Mouse (Mus musculus): ENCODE data around the gene Tmie. TPM values are rescaled to one million over a fixed set of nuclear protein-coding genes. Genes with fewer than 3 reads are reported as not detected.

Gene Tmie
- polyA plus RNA-seq, 1 experiment from 2014 or later: 0.11 TPM

GRCm38 (mm10) chr9:110879191-110879920 lies 557 bp downstream of the Tmie start, which contains the start of gene Als2cl:
Gene Als2cl (plus strand): TSS chr9:110879870.
- Histone ChIP-seq H3K9me3 (replicated peaks) (no peaks in the 10 kb centered on the region), H3K27ac (replicated peaks) (no peak within 1 kb of the TSS), H3K4me3 (peak within 1 kb of the TSS; percentile 64), H3K36me3 (no peaks in the 10 kb centered on the region), H3K27me3 (ENCODE audit: low read depth, poor library complexity, severe bottlenecking) (peaks cover 77% of the 10 kb centered on the region), H3K4me1 (peaks cover 28% of the 10 kb centered on the region)
- 13% methylated on average over 12 of the region's 12 CpGs for WGBS
- DNase-seq (ENCODE audit: low spot score): no peak

GRCm38 (mm10) chr9:110877888-110878287 lies 2.0 kb downstream of the Tmie start:
- Histone ChIP-seq H3K27me3 (ENCODE audit: low read depth, poor library complexity, severe bottlenecking) (peaks cover 92% of the 10 kb centered on the region), H3K4me1 (peaks cover 39% of the 10 kb centered on the region), H3K4me3 (no peak overlapping the region), H3K27ac (replicated peaks) (no peak overlapping the region), H3K36me3 (no peaks in the 10 kb centered on the region), H3K9me3 (replicated peaks) (no peaks in the 10 kb centered on the region)
- WGBS: 90% methylated on average over 5 of the region's 5 CpGs
- no peak for DNase-seq (ENCODE audit: low spot score)

GRCm38 (mm10) chr9:110877353-110877752 lies 2.6 kb downstream of the Tmie start:
- no peak for DNase-seq (ENCODE audit: low spot score)
- WGBS: 100% methylated on average over 1 of the region's 1 CpGs
- no peak overlapping the region for H3K27ac ChIP-seq (replicated peaks)
- no peaks in the 10 kb centered on the region for H3K9me3 ChIP-seq (replicated peaks)
- peaks cover 42% of the 10 kb centered on the region for H3K4me1 ChIP-seq
- peaks cover 94% of the 10 kb centered on the region for H3K27me3 ChIP-seq (ENCODE audit: low read depth, poor library complexity, severe bottlenecking)
- H3K4me3 ChIP-seq: no peak overlapping the region
- H3K36me3 ChIP-seq: no peaks in the 10 kb centered on the region

- Histone ChIP-seq H3K27me3 (ENCODE audit: low read depth, poor library complexity, severe bottlenecking) (peaks cover 87% of the 10 kb centered on the region), H3K27ac (replicated peaks) (peak overlapping the region; percentile 52), H3K4me3 (peak overlapping the region; percentile 2; the same call in 1 of the 2 replicates), H3K4me1 (peaks cover 37% of the 10 kb centered on the region), H3K9me3 (replicated peaks) (no peaks in the 10 kb centered on the region), H3K36me3 (no peaks in the 10 kb centered on the region)
- DNase-seq (ENCODE audit: low spot score): peak; percentile 50
- WGBS: 21% methylated on average over 4 of the region's 6 CpGs
These were observed 4.6 kb downstream of the Tmie start for GRCm38 (mm10) chr9:110875288-110875695.

GRCm38 (mm10) chr9:110874660-110875191 lies 5.2 kb downstream of the Tmie start:
- Histone ChIP-seq H3K36me3 (no peaks in the 10 kb centered on the region), H3K9me3 (replicated peaks) (no peaks in the 10 kb centered on the region), H3K27ac (replicated peaks) (peak overlapping the region; percentile 52), H3K27me3 (ENCODE audit: low read depth, poor library complexity, severe bottlenecking) (peaks cover 85% of the 10 kb centered on the region), H3K4me3 (0 out of 2 replicates have a peak overlapping the region, but pooled peaks have one; percentile 48), H3K4me1 (peaks cover 31% of the 10 kb centered on the region)
- 17% methylated on average over 3 of the region's 3 CpGs for WGBS
- no peak for DNase-seq (ENCODE audit: low spot score)

GRCm38 (mm10) chr9:110873681-110874659 lies 5.9 kb downstream of the Tmie start:
- DNase-seq (ENCODE audit: low spot score): peak; percentile 35
- no peaks in the 10 kb centered on the region for H3K36me3 ChIP-seq
- H3K27ac ChIP-seq (replicated peaks): peak overlapping the region; percentile 52
- peaks cover 77% of the 10 kb centered on the region for H3K27me3 ChIP-seq (ENCODE audit: low read depth, poor library complexity, severe bottlenecking)
- H3K9me3 ChIP-seq (replicated peaks): no peaks in the 10 kb centered on the region
- 7% methylated on average over 40 of the region's 40 CpGs for WGBS
- peak overlapping the region; percentile 48 for H3K4me3 ChIP-seq
- H3K4me1 ChIP-seq: peaks cover 28% of the 10 kb centered on the region

GRCm38 (mm10) chr9:110871030-110871429 lies 8.9 kb downstream of the Tmie start:
- peaks cover 53% of the 10 kb centered on the region for H3K27me3 ChIP-seq (ENCODE audit: low read depth, poor library complexity, severe bottlenecking)
- H3K36me3 ChIP-seq: no peaks in the 10 kb centered on the region
- peaks cover 28% of the 10 kb centered on the region for H3K4me1 ChIP-seq
- no peak overlapping the region for H3K4me3 ChIP-seq
- H3K27ac ChIP-seq (replicated peaks): no peak overlapping the region
- H3K9me3 ChIP-seq (replicated peaks): no peaks in the 10 kb centered on the region
- DNase-seq (ENCODE audit: low spot score): peak; percentile 58
- WGBS: 25% methylated on average over 7 of the region's 7 CpGs

- H3K9me3 ChIP-seq (replicated peaks): no peaks in the 10 kb centered on the region
- no peak for DNase-seq (ENCODE audit: low spot score)
- H3K36me3 ChIP-seq: no peaks in the 10 kb centered on the region
- H3K27me3 ChIP-seq (ENCODE audit: low read depth, poor library complexity, severe bottlenecking): peaks cover 39% of the 10 kb centered on the region
- H3K4me1 ChIP-seq: peaks cover 11% of the 10 kb centered on the region
- no peak overlapping the region for H3K4me3 ChIP-seq
- H3K27ac ChIP-seq (replicated peaks): no peak overlapping the region
- 87% methylated on average over 5 of the region's 5 CpGs for WGBS
These were observed 20.8 kb downstream of the Tmie start for GRCm38 (mm10) chr9:110858967-110859596.

- 57% methylated on average over 5 of the region's 5 CpGs for WGBS
- H3K4me3 ChIP-seq: no peak overlapping the region
- H3K9me3 ChIP-seq (replicated peaks): no peaks in the 10 kb centered on the region
- H3K27ac ChIP-seq (replicated peaks): no peak overlapping the region; the same call in 1 of the 2 replicates
- H3K36me3 ChIP-seq: no peaks in the 10 kb centered on the region
- H3K4me1 ChIP-seq: peaks cover 11% of the 10 kb centered on the region
- H3K27me3 ChIP-seq (ENCODE audit: low read depth, poor library complexity, severe bottlenecking): peaks cover 39% of the 10 kb centered on the region
- no peak for DNase-seq (ENCODE audit: low spot score)
These were observed 21.4 kb downstream of the Tmie start for GRCm38 (mm10) chr9:110858523-110858922.

- H3K4me1 ChIP-seq: peaks cover 11% of the 10 kb centered on the region
- 7% methylated on average over 50 of the region's 50 CpGs for WGBS
- peak within 1 kb of the TSS; percentile 72 for H3K27ac ChIP-seq (replicated peaks)
- no peaks in the 10 kb centered on the region for H3K36me3 ChIP-seq
- H3K4me3 ChIP-seq: peak within 1 kb of the TSS; percentile 54
- peak; percentile 47 for DNase-seq (ENCODE audit: low spot score)
- H3K9me3 ChIP-seq (replicated peaks): no peaks in the 10 kb centered on the region
- H3K27me3 ChIP-seq (ENCODE audit: low read depth, poor library complexity, severe bottlenecking): peaks cover 39% of the 10 kb centered on the region
These were observed 22.0 kb downstream of the Tmie start, which contains the start of gene Prss50 for GRCm38 (mm10) chr9:110857781-110858472. Gene Prss50 (plus strand): TSS chr9:110857967.

- WGBS: 68% methylated on average over 4 of the region's 4 CpGs
These were observed 23.0 kb downstream of the Tmie start for GRCm38 (mm10) chr9:110856920-110857319.

More at GRCm38 (mm10) chr9:110856920-110857319, 23.0 kb downstream of the Tmie start:
- DNase-seq (ENCODE audit: low spot score): no peak
- no peaks in the 10 kb centered on the region for H3K36me3 ChIP-seq
- H3K9me3 ChIP-seq (replicated peaks): no peaks in the 10 kb centered on the region
- H3K27me3 ChIP-seq (ENCODE audit: low read depth, poor library complexity, severe bottlenecking): peaks cover 39% of the 10 kb centered on the region
- H3K27ac ChIP-seq (replicated peaks): no peak overlapping the region
- H3K4me3 ChIP-seq: no peak overlapping the region
- H3K4me1 ChIP-seq: peaks cover 11% of the 10 kb centered on the region
